Mouse (Mus musculus) frontal cortex, adult 2 months (tissue): ENCODE measurements around the gene Aldh4a1. TPM values are rescaled to one million over a fixed set of nuclear protein-coding genes. Genes with fewer than 3 reads are reported as not detected.

Source experiments
- DNase-seq, 2 experiments: peaks; one replicate each; pipeline ENCODE4 v3.0.0; 2022; ENCODE audit warnings: low spot score in 1 of 2; ENCODE audit errors: extremely low spot score in 1 of 2
- polyA plus RNA-seq: library from polyadenylated mRNA; depleted of rRNA; stranded (reverse); fragments of >200 nt; gene quantifications from 2 replicates; pipeline ENCODE4 v1.2.3, GENCODE M21; 2012

Aldh4a1 gene
- polyA plus RNA-seq, 1 experiment: 24.7 TPM

- no peak for DNase-seq
Observed at GRCm38 (mm10) chr4:139617001-139617364, 5.7 kb upstream of the Aldh4a1 start.

- no peak for DNase-seq
Observed at GRCm38 (mm10) chr4:139619765-139620164, 2.9 kb upstream of the Aldh4a1 start.

GRCm38 (mm10) chr4:139623434-139624115 lies 909 bp downstream of the Aldh4a1 start:
- no peak for DNase-seq

- no peak for DNase-seq
Observed at GRCm38 (mm10) chr4:139624116-139624489, 1.4 kb downstream of the Aldh4a1 start.

GRCm38 (mm10) chr4:139624706-139625105 lies 2.0 kb downstream of the Aldh4a1 start:
- DNase-seq: no peak

- DNase-seq: no peak
Observed at GRCm38 (mm10) chr4:139627361-139627760, 4.7 kb downstream of the Aldh4a1 start.

GRCm38 (mm10) chr4:139630171-139630570 lies 7.5 kb downstream of the Aldh4a1 start:
- no peak for DNase-seq

- no peak for DNase-seq
Observed at GRCm38 (mm10) chr4:139631141-139631540, 8.5 kb downstream of the Aldh4a1 start.

- DNase-seq: no peak
Observed at GRCm38 (mm10) chr4:139631569-139632253, 9.0 kb downstream of the Aldh4a1 start.

GRCm38 (mm10) chr4:139632254-139632580 lies 9.6 kb downstream of the Aldh4a1 start:
- no peak for DNase-seq

GRCm38 (mm10) chr4:139636373-139636772 lies 13.7 kb downstream of the Aldh4a1 start:
- peak in 1 of 2 experiments; percentile 86 for DNase-seq

- DNase-seq: no peak
Observed at GRCm38 (mm10) chr4:139637847-139638246, 15.2 kb downstream of the Aldh4a1 start.

GRCm38 (mm10) chr4:139638356-139638755 lies 15.7 kb downstream of the Aldh4a1 start:
- no peak for DNase-seq

- DNase-seq: no peak
Observed at GRCm38 (mm10) chr4:139639801-139640200, 17.1 kb downstream of the Aldh4a1 start.

GRCm38 (mm10) chr4:139640333-139640732 lies 17.7 kb downstream of the Aldh4a1 start:
- DNase-seq: no peak

GRCm38 (mm10) chr4:139640775-139641174 lies 18.1 kb downstream of the Aldh4a1 start:
- no peak for DNase-seq

GRCm38 (mm10) chr4:139641829-139642425 lies 19.3 kb downstream of the Aldh4a1 start:
- DNase-seq: no peak

- peak; percentile 44 to 91 for DNase-seq
Observed at GRCm38 (mm10) chr4:139643972-139644371, 21.3 kb downstream of the Aldh4a1 start.

- DNase-seq: no peak
Observed at GRCm38 (mm10) chr4:139646916-139647315, 24.2 kb downstream of the Aldh4a1 start.

GRCm38 (mm10) chr4:139650086-139650743 lies 27.5 kb downstream of the Aldh4a1 start:
- DNase-seq: no peak

GRCm38 (mm10) chr4:139650907-139651306 lies 28.2 kb downstream of the Aldh4a1 start:
- DNase-seq: no peak
